Comparison of ENCODE assay signal across 22 mouse cellular contexts in genomic region chr11:53507098-53507805, GRCm38 (mm10). TPM values are rescaled to one million over a fixed set of nuclear protein-coding genes. Genes with fewer than 3 reads are reported as not detected.
DNase-seq lines count a peak whose midpoint lies in the region; ATAC-seq and TF ChIP-seq lines count a peak whose summit lies in the region.
"Had no signal": no experiment of that assay in that cellular context is flagged by ENCODE, and none has a peak within 500 bp of the region (broad histone marks: within the 10 kb centered on the region; RNA-seq: fewer than 3 reads in every experiment).

No protein-coding gene starts in this region.

- H3K79me2 ChIP-seq in myocyte (ENCODE audit: control insufficient read depth, insufficient read depth), result no peaks in the 10 kb centered on the region

- no peak for TF ChIP-seq POLR2A in myocyte (IDR thresholded peaks at IDR 0.05; ENCODE audit: insufficient read length, low read depth)

- H3K27me3 ChIP-seq in heart, embryonic 11.5 days (ENCODE audit: control insufficient read depth, insufficient read depth, low read length), result no peaks in the 10 kb centered on the region
- no peaks in the 10 kb centered on the region for H3K27me3 ChIP-seq in myocyte (ENCODE audit: control insufficient read depth, insufficient read depth, insufficient read length)
- H3K27me3 ChIP-seq: embryonic facial prominence, embryonic 13.5 days; intestine, embryonic 15.5 days; limb, embryonic 13.5 days; liver, embryonic 15.5 days; midbrain, embryonic 15.5 days had no signal

- H3K27ac ChIP-seq in heart, embryonic 11.5 days (ENCODE audit: low read depth, low read length), result no peak overlapping the region
- H3K27ac ChIP-seq: embryonic facial prominence, embryonic 13.5 days; hindbrain, embryonic 13.5 days; intestine, embryonic 15.5 days; limb, embryonic 13.5 days; liver, embryonic 15.5 days; midbrain, embryonic 15.5 days had no signal

- no peak overlapping the region for H3ac ChIP-seq in myocyte (ENCODE audit: control insufficient read depth, insufficient read length)

- DNase-seq in cerebellum, adult 11 months, result peak; percentile 32
- peak; percentile 52 to 69 for DNase-seq in heart, adult 9 months (ENCODE audit: low spot score in 2 of 2)
- peak; percentile 57 to 72 for DNase-seq in cerebellum, postnatal 14 days
- DNase-seq in urinary bladder, postnatal 10 days (ENCODE audit: low spot score), result no peak
- no peak for DNase-seq in right cerebral cortex, adult 2 months (ENCODE audit: low spot score in 2 of 2)
- DNase-seq: right cerebral cortex, adult 18-20 months; spleen, adult 18-20 months; thymus, adult 18-20 months had no signal

- no peak overlapping the region for H3K4me3 ChIP-seq in heart, embryonic 11.5 days (ENCODE audit: low read depth, low read length)
- H3K4me3 ChIP-seq in myocyte, result no peak overlapping the region
- H3K4me3 ChIP-seq: embryonic facial prominence, embryonic 13.5 days; hindbrain, embryonic 13.5 days; intestine, embryonic 15.5 days; limb, embryonic 13.5 days; liver, embryonic 15.5 days; megakaryocyte, embryonic 14.5 days; midbrain, embryonic 15.5 days had no signal

- H3K9me3 ChIP-seq in heart, embryonic 11.5 days (replicated peaks; ENCODE audit: control insufficient read depth, low read length), result no peaks in the 10 kb centered on the region
- H3K9me3 ChIP-seq: embryonic facial prominence, embryonic 13.5 days; hindbrain, embryonic 13.5 days; intestine, embryonic 15.5 days; limb, embryonic 13.5 days; liver, embryonic 15.5 days; midbrain, embryonic 15.5 days had no signal

- ATAC-seq in cerebellum, adult (ENCODE audit: insufficient number of reproducible peaks, low FRiP score, low TSS enrichment), result no peak
- ATAC-seq in heart, embryonic 11.5 days (replicated peaks; ENCODE audit: insufficient number of reproducible peaks, low FRiP score, low TSS enrichment), result no peak
- ATAC-seq: intestine, embryonic 15.5 days; midbrain, embryonic 15.5 days had no signal

- 86% methylated on average over 9 of the region's 9 CpGs for WGBS in heart, embryonic 11.5 days (ENCODE audit: insufficient replicate concordance)

- H3K4me1 ChIP-seq in heart, embryonic 11.5 days (ENCODE audit: control insufficient read depth, insufficient read depth, low read length), result no peaks in the 10 kb centered on the region
- H3K4me1 ChIP-seq: intestine, embryonic 15.5 days; liver, embryonic 15.5 days; midbrain, embryonic 15.5 days had no signal

- no peak overlapping the region for H3K9ac ChIP-seq in heart, embryonic 11.5 days (ENCODE audit: low read depth, low read length)
- H3K9ac ChIP-seq: embryonic facial prominence, embryonic 13.5 days; hindbrain, embryonic 13.5 days; intestine, embryonic 15.5 days; limb, embryonic 13.5 days; liver, embryonic 15.5 days; midbrain, embryonic 15.5 days had no signal

- H3K36me3 ChIP-seq in heart, embryonic 11.5 days (ENCODE audit: control insufficient read depth, insufficient read depth, low read length), result no peaks in the 10 kb centered on the region
- H3K36me3 ChIP-seq in myocyte (ENCODE audit: control insufficient read depth, insufficient read depth), result no peaks in the 10 kb centered on the region
- H3K36me3 ChIP-seq: embryonic facial prominence, embryonic 13.5 days; hindbrain, embryonic 13.5 days; intestine, embryonic 15.5 days; limb, embryonic 13.5 days; liver, embryonic 15.5 days; midbrain, embryonic 15.5 days had no signal

- H3K4me2 ChIP-seq in heart, embryonic 11.5 days, result no peak overlapping the region
- H3K4me2 ChIP-seq in myocyte (ENCODE audit: low read depth), result peak overlapping the region; percentile 63
- H3K4me2 ChIP-seq: embryonic facial prominence, embryonic 13.5 days; hindbrain, embryonic 13.5 days; intestine, embryonic 15.5 days; limb, embryonic 13.5 days; liver, embryonic 15.5 days; midbrain, embryonic 15.5 days had no signal

TF ChIP-seq in myocyte, 11 proteins besides CTCF, POLR2A, EP300 and RAD21:
- TF ChIP-seq MYOD1 (IDR thresholded peaks at IDR 0.05; ENCODE audit: control insufficient read depth in 1 of 3, insufficient read length in 2 of 3, low read depth in 2 of 3) (peak in 1 of 3 experiments; percentile 24), TCF3 (IDR thresholded peaks at IDR 0.05; ENCODE audit: insufficient read length, low read depth) (no peak), TCF12 (IDR thresholded peaks at IDR 0.05; ENCODE audit: insufficient read depth, poor library complexity, severe bottlenecking) (no peak), MYOG (IDR thresholded peaks at IDR 0.05; ENCODE audit: control insufficient read depth in 1 of 3, insufficient read depth in 1 of 3, insufficient read length in 2 of 3, low read depth in 2 of 3) (peak in 1 of 3 experiments; percentile 15)

RNA-seq across cellular contexts. Expression of gene Sept8, which starts 11.8 kb away (rescaled TPM):
- 18.8 and 21.4 TPM in 2 replicates for polyA plus RNA-seq in heart, embryonic 11.5 days (2014; fragmentation: Nextera tagmentation; extraction: Ambion mirVana)
- 92.4 TPM for polyA plus RNA-seq in myocyte (2012; fragmentation: generic; extraction: Trizol)

RNA-seq across cellular contexts. Expression of gene Sowaha, which starts 27.2 kb away (rescaled TPM):
- 0.41 and 0.73 TPM in 2 replicates for polyA plus RNA-seq in heart, embryonic 11.5 days (2014; fragmentation: Nextera tagmentation; extraction: Ambion mirVana)
- not detected for polyA plus RNA-seq in myocyte (2012; fragmentation: generic; extraction: Trizol)

RNA-seq across cellular contexts. Expression of gene Gm9945, which starts 27.3 kb away (rescaled TPM):
- polyA plus RNA-seq in heart, embryonic 11.5 days (2014; fragmentation: Nextera tagmentation; extraction: Ambion mirVana), result 0.29 TPM in 1 of 2 replicates, not detected in the other
- not detected for polyA plus RNA-seq in myocyte (2012; fragmentation: generic; extraction: Trizol)
- polyA plus RNA-seq: embryonic facial prominence, embryonic 13.5 days; heart, embryonic 14.5 days; hindbrain, embryonic 13.5 days; intestine, embryonic 15.5 days; kidney, embryonic 14.5 days; limb, embryonic 13.5 days; stomach, embryonic 14.5 days had no signal

RNA-seq across cellular contexts. Expression of gene Gm9837, which starts 37.0 kb away (rescaled TPM):
- polyA plus RNA-seq in heart, embryonic 11.5 days (2014; fragmentation: Nextera tagmentation; extraction: Ambion mirVana), result not detected in 2 replicates
- not detected for polyA plus RNA-seq in myocyte (2012; fragmentation: generic; extraction: Trizol)
- polyA plus RNA-seq: embryonic facial prominence, embryonic 13.5 days; heart, embryonic 14.5 days; hindbrain, embryonic 13.5 days; intestine, embryonic 15.5 days; kidney, embryonic 14.5 days; limb, embryonic 13.5 days; liver, embryonic 15.5 days; midbrain, embryonic 15.5 days; stomach, embryonic 14.5 days; urinary bladder, adult 2 months had no signal

RNA-seq across cellular contexts. Expression of gene Shroom1, which starts 50.2 kb away (rescaled TPM):
- 3.3 and 3.7 TPM in 2 replicates for polyA plus RNA-seq in heart, embryonic 11.5 days (2014; fragmentation: Nextera tagmentation; extraction: Ambion mirVana)
- polyA plus RNA-seq in myocyte (2012; fragmentation: generic; extraction: Trizol), result 0.88 TPM

Comparison
In these comparisons a context has a peak if more than half of its experiments do, and no peak if none do; other contexts are left out.
1. DNase-seq: peak in cerebellum, adult 11 months (single experiment), heart, adult 9 months (2 of 2) and cerebellum, postnatal 14 days (2 of 2); none in urinary bladder, postnatal 10 days (single experiment) and right cerebral cortex, adult 2 months (0 of 2).